Mouse (Mus musculus): ENCODE measurements around the gene AU021092.

AU021092 gene

DNA sequence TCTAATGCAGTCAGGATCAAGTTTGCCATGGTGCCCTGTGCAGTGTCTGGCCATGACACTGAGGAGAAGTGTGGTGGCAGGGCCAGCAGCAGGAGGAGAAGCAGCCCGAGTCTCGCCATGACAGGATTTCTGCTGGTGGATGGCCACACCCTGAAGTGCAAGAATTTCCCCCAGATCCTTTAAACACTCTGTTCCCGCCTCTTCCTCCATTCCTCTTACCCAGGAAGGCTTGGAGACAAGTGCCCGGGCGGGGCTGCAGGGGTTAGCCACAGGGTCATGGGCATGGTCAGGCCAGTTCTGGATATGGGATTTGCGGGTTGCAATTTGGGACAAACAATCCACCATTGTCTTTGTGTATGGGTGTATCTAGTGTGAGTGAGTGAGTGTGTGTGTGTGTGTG lies at the start of gene AU021092:
Gene AU021092 (minus strand): TSS at position 160 of the 400 bp plus-strand sequence.
- TF ChIP-seq NANOG (IDR thresholded peaks at IDR 0.05; ENCODE audit: borderline replicate concordance, low read length) (no peak), POU5F1 (IDR thresholded peaks at IDR 0.05; ENCODE audit: borderline replicate concordance, low read length) (no peak), CTCF (conservative IDR thresholded peaks at IDR 0.05; ENCODE audit: low read length) (no peak)

DNA sequence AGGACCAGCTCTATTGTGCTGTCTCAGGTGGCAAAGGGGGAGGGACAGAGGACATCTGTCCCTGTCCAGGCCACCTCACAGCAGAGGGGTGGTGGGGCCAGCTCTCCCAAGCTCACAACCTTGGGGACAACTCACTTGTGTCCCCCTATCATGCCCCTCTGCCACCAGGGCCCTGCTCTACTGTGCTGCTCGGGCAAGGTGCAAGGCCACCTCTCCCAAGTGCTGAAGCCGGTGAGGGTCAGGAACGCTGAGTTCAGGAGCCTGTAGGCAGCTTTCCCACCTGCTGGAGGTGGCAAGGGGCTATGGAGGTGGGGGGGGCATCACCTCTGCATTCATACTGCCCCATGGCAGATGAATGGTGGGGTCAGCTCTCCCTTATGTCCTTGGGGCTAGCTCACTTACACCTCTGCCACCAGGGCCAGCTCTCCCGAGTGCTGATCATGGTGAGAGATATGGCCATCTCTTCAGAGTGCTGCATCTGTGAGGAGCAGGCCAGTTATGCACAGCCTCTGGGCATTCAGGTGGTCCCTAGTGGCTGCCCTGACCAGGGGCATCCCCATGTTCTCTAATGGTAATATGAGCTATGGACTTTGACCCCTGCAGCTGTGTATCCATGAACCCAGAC lies 49.4 kb upstream of the AU021092 start:
- Histone ChIP-seq H3K27me3 (ENCODE audit: insufficient read depth, low read length) (no peaks in the 10 kb centered on the region), H3K4me3 (replicated peaks; ENCODE audit: low read length) (no peak overlapping the region), H3K36me3 (ENCODE audit: insufficient read depth, low read length) (no peaks in the 10 kb centered on the region), H3K4me1 (replicated peaks; ENCODE audit: low read depth, low read length) (no peaks in the 10 kb centered on the region), H3K9me3 (ENCODE audit: low read length) (no peaks in the 10 kb centered on the region)
- TF ChIP-seq NANOG (IDR thresholded peaks at IDR 0.05; ENCODE audit: borderline replicate concordance, low read length) (no peak), POU5F1 (IDR thresholded peaks at IDR 0.05; ENCODE audit: borderline replicate concordance, low read length) (no peak), CTCF (conservative IDR thresholded peaks at IDR 0.05; ENCODE audit: low read length) (no peak)

More for the DNA sequence above, at the start of gene AU021092:
- Histone ChIP-seq H3K36me3 (ENCODE audit: insufficient read depth, low read length) (no peaks in the 10 kb centered on the region), H3K9me3 (ENCODE audit: low read length) (0 out of 2 replicates have a peak, but pooled peaks cover 2% of the 10 kb centered on the region), H3K4me1 (replicated peaks; ENCODE audit: low read depth, low read length) (peaks cover 6% of the 10 kb centered on the region), H3K4me3 (replicated peaks; ENCODE audit: low read length) (no peak within 1 kb of the TSS), H3K27me3 (ENCODE audit: insufficient read depth, low read length) (peaks cover 26% of the 10 kb centered on the region)

DNA sequence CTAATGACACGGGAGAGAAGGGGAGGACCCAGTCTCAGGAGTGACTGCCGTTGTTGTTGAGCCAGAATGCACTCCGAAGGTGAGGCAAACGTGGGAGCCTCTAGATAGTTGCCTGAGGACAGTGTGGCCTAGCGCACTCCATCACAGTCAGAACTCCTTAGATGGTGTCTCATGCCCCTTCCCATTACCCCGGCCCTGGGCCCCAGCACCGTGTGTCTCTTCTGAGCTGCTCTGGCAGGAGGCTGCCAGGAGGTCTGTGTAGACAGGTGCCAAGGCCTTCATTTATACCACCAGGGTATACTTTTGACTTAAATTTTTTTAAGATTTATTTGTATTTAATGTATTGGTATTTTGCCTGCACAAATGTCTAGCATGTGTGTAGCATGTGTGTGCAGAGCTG lies 41.8 kb upstream of the AU021092 start:
- H3K4me1 ChIP-seq (replicated peaks; ENCODE audit: low read depth, low read length) = peaks cover 2% of the 10 kb centered on the region; the same call in 1 of the 2 replicates
- TF ChIP-seq POU5F1 (IDR thresholded peaks at IDR 0.05; ENCODE audit: borderline replicate concordance, low read length) (no peak), CTCF (conservative IDR thresholded peaks at IDR 0.05; ENCODE audit: low read length) (no peak), NANOG (IDR thresholded peaks at IDR 0.05; ENCODE audit: borderline replicate concordance, low read length) (no peak)
- H3K4me3 ChIP-seq (replicated peaks; ENCODE audit: low read length) = no peak overlapping the region
- no peaks in the 10 kb centered on the region for H3K9me3 ChIP-seq (ENCODE audit: low read length)
- no peaks in the 10 kb centered on the region for H3K36me3 ChIP-seq (ENCODE audit: insufficient read depth, low read length)
- no peaks in the 10 kb centered on the region for H3K27me3 ChIP-seq (ENCODE audit: insufficient read depth, low read length)

DNA sequence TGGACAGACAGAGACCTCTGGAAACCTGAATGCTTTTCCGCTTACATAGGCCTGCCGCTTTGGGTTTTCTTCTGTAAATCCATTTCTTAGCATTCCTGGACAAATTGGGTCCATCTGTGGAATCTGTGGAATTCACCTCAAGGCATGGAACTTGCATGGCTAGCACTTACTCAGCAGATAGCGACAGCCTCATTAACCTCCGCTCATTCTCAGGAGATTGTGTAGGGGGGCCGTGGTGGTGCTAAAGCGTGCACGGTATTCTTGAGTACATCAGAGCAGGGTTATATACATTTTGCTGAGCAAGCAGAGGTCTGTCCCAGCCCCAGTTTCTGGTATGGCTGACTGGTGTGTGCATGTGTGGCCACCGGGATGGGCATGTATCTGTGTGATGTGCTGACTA lies 41.1 kb upstream of the AU021092 start:
- Histone ChIP-seq H3K9me3 (ENCODE audit: low read length) (no peaks in the 10 kb centered on the region), H3K4me1 (replicated peaks; ENCODE audit: low read depth, low read length) (peaks cover 4% of the 10 kb centered on the region), H3K27me3 (ENCODE audit: insufficient read depth, low read length) (no peaks in the 10 kb centered on the region), H3K4me3 (replicated peaks; ENCODE audit: low read length) (no peak overlapping the region), H3K36me3 (ENCODE audit: insufficient read depth, low read length) (no peaks in the 10 kb centered on the region)
- TF ChIP-seq POU5F1 (IDR thresholded peaks at IDR 0.05; ENCODE audit: borderline replicate concordance, low read length) = no peak
- TF ChIP-seq NANOG (IDR thresholded peaks at IDR 0.05; ENCODE audit: borderline replicate concordance, low read length) = no peak
- TF ChIP-seq CTCF (conservative IDR thresholded peaks at IDR 0.05; ENCODE audit: low read length) = no peak

DNA sequence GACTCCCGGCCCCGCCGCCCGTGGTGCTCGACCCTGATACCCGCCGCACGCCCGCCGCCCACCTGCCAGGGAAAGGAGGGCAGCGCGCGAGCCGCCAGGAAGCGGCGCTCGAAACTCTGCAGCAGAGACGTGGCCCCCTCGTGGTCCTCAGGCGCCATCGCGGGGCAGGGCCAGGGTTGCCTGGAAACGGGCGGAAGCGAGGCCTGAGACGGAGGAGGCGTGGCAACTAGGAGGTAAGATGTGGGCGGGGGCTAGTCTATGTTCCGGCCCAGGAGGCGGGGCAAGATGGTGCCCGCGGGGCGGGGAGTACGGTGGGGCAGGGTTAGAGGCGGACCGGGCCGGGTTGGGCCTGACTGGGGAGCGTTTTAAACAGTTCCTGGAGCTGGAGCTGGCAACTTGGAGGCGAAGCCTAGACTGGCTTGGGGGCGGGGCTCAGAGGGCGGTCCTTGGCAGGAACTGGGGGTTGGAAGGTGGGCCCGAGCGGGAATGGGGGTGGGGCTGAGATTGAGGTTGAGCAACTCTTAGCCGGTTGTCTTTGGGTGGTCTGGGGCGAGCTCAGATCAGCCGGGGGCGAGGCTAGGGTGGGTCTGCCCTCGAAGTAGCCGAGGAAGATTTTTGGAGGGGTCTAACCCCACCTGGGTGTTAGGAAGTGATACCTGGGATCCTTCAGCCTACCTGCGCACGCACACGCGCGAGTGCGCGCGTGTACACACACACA lies 33.8 kb upstream of the AU021092 start, which contains the start of gene Eef2kmt:
Gene Eef2kmt (minus strand): TSS at position 205 of the 718 bp plus-strand sequence.
- peaks cover 33% of the 10 kb centered on the region for H3K36me3 ChIP-seq (ENCODE audit: insufficient read depth, low read length)
- H3K4me1 ChIP-seq (replicated peaks; ENCODE audit: low read depth, low read length) = peaks cover 53% of the 10 kb centered on the region
- TF ChIP-seq CTCF (conservative IDR thresholded peaks at IDR 0.05; ENCODE audit: low read length) = no peak; the same call in 1 of the 2 replicates
- TF ChIP-seq NANOG (IDR thresholded peaks at IDR 0.05; ENCODE audit: borderline replicate concordance, low read length) = no peak
- TF ChIP-seq POU5F1 (IDR thresholded peaks at IDR 0.05; ENCODE audit: borderline replicate concordance, low read length) = no peak
- H3K27me3 ChIP-seq (ENCODE audit: insufficient read depth, low read length) = no peaks in the 10 kb centered on the region
- peak within 1 kb of the TSS; percentile 97 for H3K4me3 ChIP-seq (replicated peaks; ENCODE audit: low read length)
- H3K9me3 ChIP-seq (ENCODE audit: low read length) = no peaks in the 10 kb centered on the region

DNA sequence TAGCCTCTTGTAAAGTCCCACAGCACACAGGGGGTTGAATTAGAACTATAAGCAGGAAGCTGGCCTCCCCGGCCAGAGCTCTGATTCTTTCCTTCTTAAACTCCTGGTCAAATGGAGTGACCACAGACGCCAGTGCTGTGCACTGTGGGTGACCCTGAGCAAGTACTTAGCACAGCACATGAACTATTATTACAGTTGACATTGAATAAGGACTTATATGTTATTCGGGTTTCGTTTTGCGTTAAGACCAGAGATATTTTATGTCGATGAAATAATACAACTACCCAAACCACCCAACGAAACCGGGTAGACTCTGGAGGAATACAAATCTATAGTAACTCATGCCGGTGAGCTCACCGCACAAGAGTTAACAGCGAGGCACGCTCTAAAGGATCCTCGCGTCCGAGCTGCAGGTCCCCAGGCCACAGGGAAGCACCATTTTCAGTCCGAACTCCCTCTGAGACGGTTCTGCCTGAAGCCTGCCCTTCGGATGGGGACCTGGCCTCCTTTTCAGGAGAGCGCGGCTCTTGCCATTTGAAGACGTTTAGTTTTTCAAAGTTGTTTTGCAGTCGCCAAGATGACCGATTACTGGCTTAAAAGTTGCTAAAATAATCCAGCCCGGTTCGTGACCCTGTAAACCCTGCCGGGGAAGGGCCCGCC lies 33.1 kb upstream of the AU021092 start:
- no peaks in the 10 kb centered on the region for H3K27me3 ChIP-seq (ENCODE audit: insufficient read depth, low read length)
- TF ChIP-seq CTCF (conservative IDR thresholded peaks at IDR 0.05; ENCODE audit: low read length) (no peak), NANOG (IDR thresholded peaks at IDR 0.05; ENCODE audit: borderline replicate concordance, low read length) (no peak), POU5F1 (IDR thresholded peaks at IDR 0.05; ENCODE audit: borderline replicate concordance, low read length) (no peak)
- peaks cover 40% of the 10 kb centered on the region for H3K36me3 ChIP-seq (ENCODE audit: insufficient read depth, low read length)
- no peaks in the 10 kb centered on the region for H3K9me3 ChIP-seq (ENCODE audit: low read length)
- peaks cover 60% of the 10 kb centered on the region for H3K4me1 ChIP-seq (replicated peaks; ENCODE audit: low read depth, low read length)
- peak overlapping the region; percentile 97 for H3K4me3 ChIP-seq (replicated peaks; ENCODE audit: low read length)

DNA sequence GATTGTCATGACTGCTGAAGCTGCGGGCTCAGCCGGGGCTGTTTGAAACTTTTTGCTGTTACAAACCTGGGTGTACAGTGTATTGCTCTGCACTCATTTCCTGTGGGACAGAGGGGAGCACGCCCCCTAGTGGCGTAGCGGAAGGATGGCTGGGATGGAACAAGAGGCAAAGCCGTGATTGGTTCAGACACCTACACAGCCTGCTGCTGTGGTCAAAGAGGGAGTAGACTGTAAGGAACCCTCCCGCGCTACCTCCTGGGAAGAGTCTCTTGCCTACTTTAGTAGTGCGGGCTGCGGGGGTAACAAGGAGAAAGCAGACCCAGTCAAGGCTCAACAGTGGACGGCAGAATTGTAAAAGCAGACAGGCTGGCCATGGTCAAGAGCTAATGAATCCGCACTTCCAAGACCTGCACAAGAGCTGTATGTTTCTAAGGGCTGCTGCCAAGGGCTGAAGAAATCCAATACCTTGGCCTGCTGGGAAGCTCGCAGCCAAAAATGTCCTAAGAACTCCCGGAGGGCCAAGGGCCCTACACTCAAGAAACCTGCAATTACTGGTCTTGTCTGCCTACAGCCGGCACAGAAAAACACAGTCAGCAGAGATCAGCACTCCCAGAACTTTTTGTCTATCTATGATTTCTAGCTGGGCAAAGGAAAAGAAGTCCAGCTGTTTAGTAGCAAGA lies 32.4 kb upstream of the AU021092 start:
- Histone ChIP-seq H3K27me3 (ENCODE audit: insufficient read depth, low read length) (no peaks in the 10 kb centered on the region), H3K4me1 (replicated peaks; ENCODE audit: low read depth, low read length) (peaks cover 62% of the 10 kb centered on the region), H3K9me3 (ENCODE audit: low read length) (no peaks in the 10 kb centered on the region), H3K4me3 (replicated peaks; ENCODE audit: low read length) (peak overlapping the region; percentile 97), H3K36me3 (ENCODE audit: insufficient read depth, low read length) (peaks cover 48% of the 10 kb centered on the region)
- TF ChIP-seq NANOG (IDR thresholded peaks at IDR 0.05; ENCODE audit: borderline replicate concordance, low read length) = no peak
- no peak for TF ChIP-seq POU5F1 (IDR thresholded peaks at IDR 0.05; ENCODE audit: borderline replicate concordance, low read length)
- TF ChIP-seq CTCF (conservative IDR thresholded peaks at IDR 0.05; ENCODE audit: low read length) = peak; percentile 99

DNA sequence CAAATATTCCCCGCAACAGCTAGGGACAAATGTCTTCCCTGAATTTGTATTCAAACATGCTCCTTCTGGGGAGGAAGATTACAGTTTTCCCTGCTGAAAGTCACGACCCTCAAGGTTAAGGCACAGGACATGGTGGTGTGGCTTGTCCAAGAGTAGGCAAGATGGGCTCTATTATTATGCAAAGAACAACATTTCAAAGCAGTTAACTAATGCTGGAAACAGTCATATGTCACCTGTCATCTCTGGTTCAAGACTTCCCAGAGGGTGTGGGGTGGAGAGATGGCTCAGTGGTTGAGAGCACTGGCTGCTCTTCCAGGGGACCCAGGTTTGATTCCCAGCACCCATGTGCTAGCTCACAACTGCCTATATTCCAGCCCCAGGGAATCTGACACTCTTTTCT lies 30.2 kb upstream of the AU021092 start:
- no peak for TF ChIP-seq CTCF (conservative IDR thresholded peaks at IDR 0.05; ENCODE audit: low read length)
- TF ChIP-seq POU5F1 (IDR thresholded peaks at IDR 0.05; ENCODE audit: borderline replicate concordance, low read length) = peak; percentile 83
- TF ChIP-seq NANOG (IDR thresholded peaks at IDR 0.05; ENCODE audit: borderline replicate concordance, low read length) = peak; percentile 65; the same call in 1 of the 2 replicates
- no peaks in the 10 kb centered on the region for H3K27me3 ChIP-seq (ENCODE audit: insufficient read depth, low read length)
- peaks cover 70% of the 10 kb centered on the region for H3K36me3 ChIP-seq (ENCODE audit: insufficient read depth, low read length)
- peaks cover 56% of the 10 kb centered on the region for H3K4me1 ChIP-seq (replicated peaks; ENCODE audit: low read depth, low read length)
- H3K9me3 ChIP-seq (ENCODE audit: low read length) = no peaks in the 10 kb centered on the region
- 0 out of 2 replicates have a peak overlapping the region, but pooled peaks have one; percentile 4 for H3K4me3 ChIP-seq (replicated peaks; ENCODE audit: low read length)
